In the genomic region with DNA sequence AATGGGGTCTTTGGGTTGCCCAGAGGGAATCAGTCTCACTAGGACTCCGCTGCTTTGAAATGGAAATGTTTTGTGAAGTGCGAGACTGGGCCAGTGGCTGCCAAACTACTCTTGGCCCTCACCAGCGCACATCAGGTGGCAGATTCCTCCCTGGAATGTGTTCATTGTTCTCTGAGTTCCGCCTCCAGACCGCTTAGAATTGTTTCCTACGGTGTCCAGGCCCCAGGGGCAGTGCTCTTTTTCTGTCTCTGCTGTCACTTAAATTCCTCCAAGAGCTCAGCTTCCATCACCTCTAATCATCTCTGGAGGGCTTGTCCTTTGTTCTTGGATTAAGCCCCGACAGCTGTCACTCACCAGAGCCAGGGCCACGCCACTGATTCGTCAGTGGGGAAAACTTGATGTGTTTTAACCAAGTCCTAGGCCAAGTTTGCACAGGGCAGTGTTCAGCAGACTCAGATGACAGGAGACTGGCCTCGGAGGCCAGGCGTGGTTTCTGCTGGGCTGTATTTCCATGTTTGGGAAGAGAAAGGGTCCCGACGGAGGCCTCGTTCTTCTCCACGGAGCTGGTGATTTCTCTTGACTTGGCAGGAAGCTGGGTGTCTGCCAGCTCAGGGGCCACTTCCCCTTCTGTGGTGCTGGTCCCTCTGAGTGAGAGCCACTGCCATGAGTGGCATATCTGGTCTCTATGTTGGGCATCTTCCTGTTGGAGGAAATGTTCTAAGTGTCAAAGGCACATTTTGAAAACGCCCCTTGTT, we compare ENCODE assay signal across 8 mouse cellular contexts. TPM values are rescaled to one million over a fixed set of nuclear protein-coding genes. Genes with fewer than 3 reads are reported as not detected.
DNase-seq lines count a peak whose midpoint lies in the region; ATAC-seq lines count a peak whose summit lies in the region.

No protein-coding gene starts in this region.

- ATAC-seq in lung, embryonic 16.5 days (ENCODE audit: low read depth): peak; percentile 36
- ATAC-seq in embryonic facial prominence, embryonic 12.5 days (ENCODE audit: insufficient number of reproducible peaks, insufficient read depth, low FRiP score, low TSS enrichment): no peak
- ATAC-seq in hindbrain, embryonic 13.5 days (ENCODE audit: low FRiP score): peak; percentile 37; the same call in 1 of the 2 replicates
- ATAC-seq in midbrain, embryonic 15.5 days (replicated peaks): 0 out of 2 replicates have a peak, but pooled peaks have one; percentile 15
- no peak for ATAC-seq in frontal cortex, adult (ENCODE audit: low TSS enrichment)

- DNase-seq in lung, adult 18-20 months: no peak
- DNase-seq in layer of hippocampus, adult 18-20 months (ENCODE audit: low spot score in 2 of 2): no peak
- DNase-seq in frontal cortex, adult 2 months (ENCODE audit: extremely low spot score in 1 of 2, low spot score in 1 of 2): no peak

- peaks cover 34% of the 10 kb centered on the region for H3K4me1 ChIP-seq in lung, embryonic 16.5 days (replicated peaks; ENCODE audit: control insufficient read depth, insufficient read depth, low read length)
- H3K4me1 ChIP-seq in embryonic facial prominence, embryonic 12.5 days: peaks cover 23% of the 10 kb centered on the region
- H3K4me1 ChIP-seq in hindbrain, embryonic 13.5 days (replicated peaks): peaks cover 39% of the 10 kb centered on the region
- peaks cover 37% of the 10 kb centered on the region for H3K4me1 ChIP-seq in midbrain, embryonic 15.5 days

- WGBS in lung, embryonic 16.5 days: 13% methylated on average over 16 of the region's 16 CpGs
- 11% methylated on average over 16 of the region's 16 CpGs for WGBS in embryonic facial prominence, embryonic 12.5 days
- 4% methylated on average over 16 of the region's 16 CpGs for WGBS in hindbrain, embryonic 13.5 days
- WGBS in midbrain, embryonic 15.5 days: 9% methylated on average over 16 of the region's 16 CpGs

- no peak overlapping the region; the same call in 1 of the 2 replicates for H3K4me2 ChIP-seq in lung, embryonic 16.5 days (ENCODE audit: low read depth, low read length)
- peak overlapping the region; percentile 26; the same call in 1 of the 2 replicates for H3K4me2 ChIP-seq in embryonic facial prominence, embryonic 12.5 days (replicated peaks)
- H3K4me2 ChIP-seq in hindbrain, embryonic 13.5 days: peak overlapping the region; percentile 8; the same call in 1 of the 2 replicates
- peak overlapping the region; percentile 17 for H3K4me2 ChIP-seq in midbrain, embryonic 15.5 days

- no peak overlapping the region for H3K9ac ChIP-seq in lung, embryonic 16.5 days (ENCODE audit: low read length)
- H3K9ac ChIP-seq in embryonic facial prominence, embryonic 12.5 days: no peak overlapping the region
- no peak overlapping the region for H3K9ac ChIP-seq in hindbrain, embryonic 13.5 days
- no peak overlapping the region for H3K9ac ChIP-seq in midbrain, embryonic 15.5 days

- H3K9me3 ChIP-seq in lung, embryonic 16.5 days (ENCODE audit: control insufficient read depth, low read length): no peaks in the 10 kb centered on the region
- H3K9me3 ChIP-seq in embryonic facial prominence, embryonic 12.5 days: no peaks in the 10 kb centered on the region
- peaks cover 6% of the 10 kb centered on the region; the same call in 1 of the 2 replicates for H3K9me3 ChIP-seq in hindbrain, embryonic 13.5 days
- H3K9me3 ChIP-seq in midbrain, embryonic 15.5 days: no peaks in the 10 kb centered on the region

- no peak overlapping the region for H3K4me3 ChIP-seq in lung, embryonic 16.5 days (ENCODE audit: low read length)
- H3K4me3 ChIP-seq in embryonic facial prominence, embryonic 12.5 days: no peak overlapping the region
- H3K4me3 ChIP-seq in hindbrain, embryonic 13.5 days: no peak overlapping the region
- no peak overlapping the region for H3K4me3 ChIP-seq in midbrain, embryonic 15.5 days

- no peaks in the 10 kb centered on the region for H3K27me3 ChIP-seq in lung, embryonic 16.5 days (ENCODE audit: control insufficient read depth, insufficient read depth, low read depth, low read length)
- H3K27me3 ChIP-seq in embryonic facial prominence, embryonic 12.5 days: peaks cover 48% of the 10 kb centered on the region
- H3K27me3 ChIP-seq in hindbrain, embryonic 13.5 days: peaks cover 37% of the 10 kb centered on the region
- H3K27me3 ChIP-seq in midbrain, embryonic 15.5 days (replicated peaks): 0 out of 2 replicates have a peak, but pooled peaks cover 2% of the 10 kb centered on the region

- no peaks in the 10 kb centered on the region; the same call in 1 of the 2 replicates for H3K36me3 ChIP-seq in lung, embryonic 16.5 days (ENCODE audit: control insufficient read depth, insufficient read depth, low read length)
- no peaks in the 10 kb centered on the region for H3K36me3 ChIP-seq in embryonic facial prominence, embryonic 12.5 days
- peaks cover 7% of the 10 kb centered on the region for H3K36me3 ChIP-seq in hindbrain, embryonic 13.5 days
- no peaks in the 10 kb centered on the region; the same call in 1 of the 2 replicates for H3K36me3 ChIP-seq in midbrain, embryonic 15.5 days (replicated peaks)

- peak overlapping the region; percentile 45 for H3K27ac ChIP-seq in lung, embryonic 16.5 days (ENCODE audit: low read length)
- no peak overlapping the region for H3K27ac ChIP-seq in embryonic facial prominence, embryonic 12.5 days
- H3K27ac ChIP-seq in hindbrain, embryonic 13.5 days: no peak overlapping the region
- H3K27ac ChIP-seq in midbrain, embryonic 15.5 days: peak overlapping the region; percentile 35; the same call in 1 of the 2 replicates

RNA-seq across cellular contexts. Expression of a gene that starts 12.9 kb away (rescaled TPM):
- 4.1 and 4.8 TPM in 2 replicates for polyA plus RNA-seq in lung, embryonic 16.5 days (2015; fragmentation: Nextera tagmentation; extraction: Ambion mirVana)
- polyA plus RNA-seq in embryonic facial prominence, embryonic 12.5 days (2016; fragmentation: Nextera tagmentation; extraction: Ambion mirVana): 4.3 and 4.9 TPM in 2 replicates
- 3.8 and 4.0 TPM in 2 replicates for polyA plus RNA-seq in hindbrain, embryonic 13.5 days (2015; fragmentation: Nextera tagmentation; extraction: Ambion mirVana)
- 6.9 and 7.0 TPM in 2 replicates for polyA plus RNA-seq in midbrain, embryonic 15.5 days (2015; fragmentation: Nextera tagmentation; extraction: Ambion mirVana)
- total RNA-seq in layer of hippocampus, adult 18-20 months (2021): 10 to 100 TPM; 14.1 to 14.2 TPM
- 29.5 and 31.7 TPM in 2 replicates for polyA plus RNA-seq in frontal cortex, adult 2 months (2012; rRNA removed)

RNA-seq across cellular contexts. Expression of a gene that starts 34.0 kb away (rescaled TPM):
- polyA plus RNA-seq in lung, embryonic 16.5 days (2015; fragmentation: Nextera tagmentation; extraction: Ambion mirVana): 93.8 and 101 TPM in 2 replicates
- polyA plus RNA-seq in embryonic facial prominence, embryonic 12.5 days (2016; fragmentation: Nextera tagmentation; extraction: Ambion mirVana): 95.3 TPM in 2 replicates
- 93.9 and 95.1 TPM in 2 replicates for polyA plus RNA-seq in hindbrain, embryonic 13.5 days (2015; fragmentation: Nextera tagmentation; extraction: Ambion mirVana)
- 87.8 and 89.4 TPM in 2 replicates for polyA plus RNA-seq in midbrain, embryonic 15.5 days (2015; fragmentation: Nextera tagmentation; extraction: Ambion mirVana)
- total RNA-seq in layer of hippocampus, adult 18-20 months (2021): 10 to 100 TPM; 30.3 to 35.9 TPM
- 40.9 and 43.0 TPM in 2 replicates for polyA plus RNA-seq in frontal cortex, adult 2 months (2012; rRNA removed)

Comparison
In these comparisons a context has a peak if more than half of its experiments do, and no peak if none do; other contexts are left out.
1. ATAC-seq: peak in lung, embryonic 16.5 days (single experiment), hindbrain, embryonic 13.5 days (single experiment) and midbrain, embryonic 15.5 days (single experiment); none in embryonic facial prominence, embryonic 12.5 days (single experiment) and frontal cortex, adult (single experiment).
2. H3K27ac ChIP-seq: peak in lung, embryonic 16.5 days (single experiment) and midbrain, embryonic 15.5 days (single experiment); none in embryonic facial prominence, embryonic 12.5 days (single experiment) and hindbrain, embryonic 13.5 days (single experiment).